Mouse (Mus musculus): ENCODE measurements around the gene Shisa9. TPM values are rescaled to one million over a fixed set of nuclear protein-coding genes. Genes with fewer than 3 reads are reported as not detected.

Shisa9 gene
- total and polyA plus RNA-seq, 3 experiments, result not detected

DNA sequence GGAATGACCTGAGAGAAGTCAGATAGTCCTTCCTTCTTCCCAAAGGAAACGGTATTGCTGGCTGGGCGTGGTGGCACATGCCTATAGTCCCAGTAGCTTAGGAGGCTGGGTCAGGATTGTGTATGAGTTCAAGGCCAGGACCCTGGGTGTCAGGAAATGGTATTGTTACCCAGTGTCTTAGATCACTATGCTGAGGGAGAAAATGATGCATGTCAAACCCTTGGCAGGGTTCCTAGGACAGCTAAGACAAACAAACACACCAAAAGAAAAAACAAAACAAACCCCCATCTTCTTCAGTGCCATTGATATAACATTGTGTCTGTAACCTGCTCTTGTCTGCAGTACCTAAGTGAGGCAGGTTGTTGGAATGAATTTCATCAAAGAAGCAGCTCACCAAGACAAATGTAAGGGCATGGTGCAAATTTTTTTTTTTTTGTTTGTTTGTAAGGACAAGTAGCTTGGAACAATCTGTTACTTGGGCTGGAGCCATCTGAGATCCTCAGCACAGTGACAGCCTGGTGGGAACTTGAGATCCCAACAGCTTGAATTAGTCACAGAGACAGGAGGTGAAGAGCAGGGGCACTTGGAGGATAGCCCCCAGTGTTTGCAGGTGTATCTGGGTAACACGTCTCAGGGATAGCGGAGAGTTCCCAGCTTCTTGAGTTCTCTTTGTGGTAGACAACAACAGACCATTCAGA, 34.2 kb downstream of the Shisa9 start:
- DNase-seq (ENCODE audit: extremely low read depth), result no peak
- Histone ChIP-seq H3K4me1 (ENCODE audit: control insufficient read depth in 1 of 2, insufficient read depth in 2 of 2) (peaks cover under 1 to 2% of the 10 kb centered on the region in 2 experiments; a peak in 2 of 4 replicates), H3K27me3 (replicated peaks) (peaks cover 18% of the 10 kb centered on the region), H3K4me2 (ENCODE audit: insufficient read depth, low read depth, poor library complexity, severe bottlenecking) (no peak overlapping the region), H3K9me3 (replicated peaks; ENCODE audit: low read length) (no peaks in the 10 kb centered on the region), H3K27ac (ENCODE audit: insufficient read depth, low read depth) (no peak overlapping the region), H3K36me3 (replicated peaks in 1 of 2; ENCODE audit: control insufficient read depth in 1 of 2, insufficient read depth in 1 of 2, low read length in 1 of 2) (no peaks in the 10 kb centered on the region), H3K79me2 (replicated peaks; ENCODE audit: control insufficient read depth, extremely low read depth, insufficient read depth, poor library complexity, severe bottlenecking) (no peaks in the 10 kb centered on the region), H3K9ac (ENCODE audit: insufficient read depth, low read depth) (no peak overlapping the region), H3K4me3 (replicated peaks in 1 of 3; ENCODE audit: low read depth in 2 of 3, low read length in 2 of 3, poor library complexity in 1 of 3) (no peak overlapping the region)
- dilution Hi-C loops (cut with MboI; ENCODE audit: extremely low pct_ligation_motif_present, extremely low pct_unique_long_range_greater_than_20kb, low sequenced_read_pairs) (no loop called here), in situ Hi-C loops (cut with MboI; ENCODE audit: low pct_ligation_motif_present, low pct_unique_long_range_greater_than_20kb, low sequenced_read_pairs) (no loop called here)
- TF ChIP-seq ZC3H11A (IDR thresholded peaks at IDR 0.05; ENCODE audit: low read depth, low read length), result no peak
- no peak for TF ChIP-seq CHD2 (IDR thresholded peaks at IDR 0.05; ENCODE audit: low read length)
- no peak for TF ChIP-seq MAFK (IDR thresholded peaks at IDR 0.05; ENCODE audit: insufficient replicate concordance, low read length)
- no peak for TF ChIP-seq JUND (conservative IDR thresholded peaks at IDR 0.05; ENCODE audit: low read depth, low read length)
- TF ChIP-seq MEF2A (IDR thresholded peaks at IDR 0.05; ENCODE audit: borderline replicate concordance, low read depth, low read length), result no peak
- TF ChIP-seq JUN (IDR thresholded peaks at IDR 0.05; ENCODE audit: insufficient read depth, low read depth, low read length), result no peak
- TF ChIP-seq USF1 (IDR thresholded peaks at IDR 0.05; ENCODE audit: low read depth, low read length), result no peak
- no peak for TF ChIP-seq CTCF (conservative IDR thresholded peaks at IDR 0.05 in 1 of 2, IDR thresholded peaks at IDR 0.05 in 1 of 2; ENCODE audit: low read depth in 2 of 2, low read length in 2 of 2)
- TF ChIP-seq ZKSCAN1 (IDR thresholded peaks at IDR 0.05; ENCODE audit: borderline replicate concordance, low read depth, low read length), result no peak
- TF ChIP-seq ZMIZ1 (IDR thresholded peaks at IDR 0.05; ENCODE audit: low read depth, low read length), result no peak
- no peak for TF ChIP-seq SMC3 (IDR thresholded peaks at IDR 0.05; ENCODE audit: low read depth, low read length)
- TF ChIP-seq ELF1 (IDR thresholded peaks at IDR 0.05; ENCODE audit: low read depth, low read length), result no peak
- no peak for TF ChIP-seq RCOR1 (conservative IDR thresholded peaks at IDR 0.05; ENCODE audit: low read depth, low read length)
- TF ChIP-seq NELFE (IDR thresholded peaks at IDR 0.05; ENCODE audit: low read depth, low read length), result no peak
- no peak for TF ChIP-seq HCFC1 (IDR thresholded peaks at IDR 0.05; ENCODE audit: low read depth, low read length)
- TF ChIP-seq GABPA (IDR thresholded peaks at IDR 0.05; ENCODE audit: insufficient replicate concordance, low read depth, low read length), result no peak
- no peak for TF ChIP-seq UBTF (IDR thresholded peaks at IDR 0.05; ENCODE audit: low read depth, low read length)
- TF ChIP-seq MYC (IDR thresholded peaks at IDR 0.05; ENCODE audit: low read depth, low read length), result no peak
- no peak for TF ChIP-seq PAX5 (IDR thresholded peaks at IDR 0.05; ENCODE audit: low read length)

DNA sequence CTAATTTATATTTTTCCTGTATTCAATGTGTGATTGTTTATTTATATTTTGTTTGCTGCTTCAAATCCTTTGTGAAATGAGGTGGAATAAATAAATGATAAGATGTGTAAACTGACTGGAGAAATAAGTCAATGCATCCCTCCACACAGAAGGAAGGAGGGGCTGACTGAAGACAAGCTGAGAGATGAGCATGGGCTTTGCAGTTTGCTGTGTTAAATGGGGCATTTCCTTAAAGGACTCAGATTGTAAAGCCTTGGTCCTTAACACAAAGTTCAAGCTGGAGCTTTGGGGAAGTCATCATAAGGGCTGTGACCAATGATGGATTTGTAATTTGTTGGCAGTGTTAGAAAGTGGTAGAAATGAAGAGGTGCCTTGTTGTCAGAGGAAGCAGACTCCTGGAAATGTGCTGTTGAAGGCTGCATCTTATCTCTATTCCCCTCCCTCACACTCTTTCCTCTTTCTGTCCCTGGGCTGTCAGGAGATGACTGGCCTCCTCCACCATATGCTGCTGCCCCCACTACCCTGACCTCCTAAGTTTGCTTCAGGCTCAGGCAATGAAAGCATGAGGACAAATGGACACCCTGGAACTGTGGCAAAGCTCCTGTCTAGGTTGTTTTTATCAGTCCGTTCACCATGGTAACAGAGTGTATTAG, 36.3 kb downstream of the Shisa9 start:
- Histone ChIP-seq H3K4me3 (replicated peaks in 1 of 3; ENCODE audit: low read depth in 2 of 3, low read length in 2 of 3, poor library complexity in 1 of 3) (no peak overlapping the region), H3K27ac (ENCODE audit: insufficient read depth, low read depth) (no peak overlapping the region), H3K4me2 (ENCODE audit: insufficient read depth, low read depth, poor library complexity, severe bottlenecking) (no peak overlapping the region), H3K79me2 (replicated peaks; ENCODE audit: control insufficient read depth, extremely low read depth, insufficient read depth, poor library complexity, severe bottlenecking) (no peaks in the 10 kb centered on the region), H3K4me1 (ENCODE audit: control insufficient read depth in 1 of 2, insufficient read depth in 2 of 2) (no peaks in the 10 kb centered on the region), H3K9me3 (replicated peaks; ENCODE audit: low read length) (no peaks in the 10 kb centered on the region), H3K9ac (ENCODE audit: insufficient read depth, low read depth) (no peak overlapping the region), H3K36me3 (replicated peaks in 1 of 2; ENCODE audit: control insufficient read depth in 1 of 2, insufficient read depth in 1 of 2, low read length in 1 of 2) (no peaks in the 10 kb centered on the region), H3K27me3 (replicated peaks) (peaks cover 22% of the 10 kb centered on the region)
- no peak for TF ChIP-seq NELFE (IDR thresholded peaks at IDR 0.05; ENCODE audit: low read depth, low read length)
- TF ChIP-seq BHLHE40 (IDR thresholded peaks at IDR 0.05; ENCODE audit: low read depth, low read length), result no peak
- no peak for TF ChIP-seq TBP (conservative IDR thresholded peaks at IDR 0.05; ENCODE audit: low read depth, low read length)
- no peak for TF ChIP-seq RAD21 (IDR thresholded peaks at IDR 0.05; ENCODE audit: low read depth, low read length)
- TF ChIP-seq POLR2A (IDR thresholded peaks at IDR 0.05; ENCODE audit: low read depth, low read length), result no peak
- TF ChIP-seq ZKSCAN1 (IDR thresholded peaks at IDR 0.05; ENCODE audit: borderline replicate concordance, low read depth, low read length), result no peak
- no peak for TF ChIP-seq TCF12 (IDR thresholded peaks at IDR 0.05; ENCODE audit: low read depth, low read length)
- TF ChIP-seq MEF2A (IDR thresholded peaks at IDR 0.05; ENCODE audit: borderline replicate concordance, low read depth, low read length), result no peak
- TF ChIP-seq NRF1 (IDR thresholded peaks at IDR 0.05; ENCODE audit: low read depth, low read length), result no peak
- DNase-seq (ENCODE audit: extremely low read depth), result no peak
- dilution Hi-C loops (cut with MboI; ENCODE audit: extremely low pct_ligation_motif_present, extremely low pct_unique_long_range_greater_than_20kb, low sequenced_read_pairs) (no loop called here), in situ Hi-C loops (cut with MboI; ENCODE audit: low pct_ligation_motif_present, low pct_unique_long_range_greater_than_20kb, low sequenced_read_pairs) (no loop called here)
